Mouse (Mus musculus) frontal cortex, postnatal 10 days (tissue): Measurements from ENCODE around the gene 1700013H16Rik.
A peak's percentile ranks its signal among the peaks of the same experiment; 100 is the strongest.
"Not testable (repeated sequence)": the region's sequence is repeated elsewhere in the genome, so short reads cannot be mapped to it uniquely, and the experiment has no call there.

Source experiments
- DNase-seq, 2 experiments: peaks; one replicate each; pipeline ENCODE4 v3.0.0; 2022; ENCODE audit warnings: low spot score in 2 of 2, mixed read lengths in 1 of 2

1700013H16Rik gene

DNA sequence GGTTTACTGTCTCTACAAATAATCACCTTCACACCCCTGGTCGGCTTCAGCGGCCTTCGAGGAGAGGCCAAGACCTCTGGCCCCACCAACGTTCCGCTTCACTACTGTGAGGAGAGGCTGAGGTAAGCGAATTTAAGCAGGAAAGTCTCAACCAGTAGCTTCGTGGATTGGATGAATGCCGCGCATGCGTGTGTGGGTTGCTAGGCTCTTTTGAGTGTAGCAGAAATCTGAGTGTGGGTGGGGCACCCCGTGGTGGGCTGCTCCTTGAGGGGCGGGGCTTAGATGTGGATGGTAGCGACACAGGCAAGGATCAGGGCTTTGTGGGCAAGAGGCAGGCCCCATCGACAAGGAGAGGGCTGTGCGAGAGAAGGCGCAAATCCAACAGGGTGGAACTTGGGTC is at the start of gene 1700013H16Rik:
TSS of gene 1700013H16Rik (minus strand) at position 96 of the 400 bp plus-strand sequence.
- no peak for DNase-seq

- DNase-seq, result no peak
Observed at GRCm38 (mm10) chrX:53799074-53799473, 41.4 kb upstream of the 1700013H16Rik start.

GRCm38 (mm10) chrX:53797519-53797918 is 39.9 kb upstream of the 1700013H16Rik start, which contains the start of gene Xlr:
TSS of gene Xlr (minus strand) at chrX:53797706.
- not testable (repeated sequence) for DNase-seq

GRCm38 (mm10) chrX:53776276-53776675 is 18.6 kb upstream of the 1700013H16Rik start, which contains the start of gene Zfp36l3:
TSS of gene Zfp36l3 (minus strand) at chrX:53776394.
- no peak for DNase-seq

GRCm38 (mm10) chrX:53752851-53753250 is 4.8 kb downstream of the 1700013H16Rik start:
- no peak for DNase-seq

DNA sequence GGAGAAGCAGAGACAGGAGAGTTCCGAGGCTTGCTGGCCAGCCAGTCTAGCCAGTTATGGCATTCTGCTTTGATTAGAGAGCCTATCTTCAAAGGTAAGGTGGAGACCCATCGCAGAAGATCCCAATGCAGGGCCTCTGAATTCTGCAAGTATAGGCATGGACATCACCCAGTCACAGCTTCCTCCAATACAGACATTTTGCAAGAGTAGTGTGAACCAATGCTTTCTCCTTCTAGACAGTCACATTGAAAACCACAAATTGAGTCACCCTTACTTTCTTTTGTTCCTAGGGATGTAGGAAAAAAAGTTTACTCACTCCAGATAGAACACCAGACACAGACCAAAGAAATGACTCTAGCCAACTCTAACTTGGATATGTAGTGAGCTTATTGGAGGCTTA is 28.7 kb downstream of the 1700013H16Rik start:
- no peak for DNase-seq

DNA sequence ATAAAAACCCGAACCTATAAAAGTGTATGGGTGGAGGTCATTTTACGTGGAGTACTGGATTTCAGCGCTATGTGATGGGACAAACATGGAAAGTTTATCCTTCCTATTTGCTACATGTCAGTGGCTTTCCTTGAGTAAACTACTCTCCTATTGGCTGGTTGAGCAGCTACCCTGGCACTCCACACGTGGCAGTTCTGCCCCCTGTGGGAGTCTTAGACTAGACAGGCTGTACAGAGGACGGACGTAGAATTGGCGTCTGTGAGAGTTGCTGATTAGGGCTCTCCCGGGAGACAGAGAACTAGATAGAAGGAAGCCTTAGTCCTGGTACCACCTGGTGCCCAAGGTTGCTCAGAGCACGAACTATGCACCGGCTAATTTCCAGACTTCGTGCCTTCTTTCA is 33.0 kb downstream of the 1700013H16Rik start, which contains the start of gene 4930502E18Rik:
TSS of gene 4930502E18Rik (plus strand) at position 231 of the 400 bp plus-strand sequence.
- no peak for DNase-seq

- DNase-seq, result peak; percentile 14 to 34
Observed at GRCm38 (mm10) chrX:53716323-53717182, 41.1 kb downstream of the 1700013H16Rik start.

- DNase-seq, result no peak
Observed at GRCm38 (mm10) chrX:53715942-53716322, 41.7 kb downstream of the 1700013H16Rik start.

DNA sequence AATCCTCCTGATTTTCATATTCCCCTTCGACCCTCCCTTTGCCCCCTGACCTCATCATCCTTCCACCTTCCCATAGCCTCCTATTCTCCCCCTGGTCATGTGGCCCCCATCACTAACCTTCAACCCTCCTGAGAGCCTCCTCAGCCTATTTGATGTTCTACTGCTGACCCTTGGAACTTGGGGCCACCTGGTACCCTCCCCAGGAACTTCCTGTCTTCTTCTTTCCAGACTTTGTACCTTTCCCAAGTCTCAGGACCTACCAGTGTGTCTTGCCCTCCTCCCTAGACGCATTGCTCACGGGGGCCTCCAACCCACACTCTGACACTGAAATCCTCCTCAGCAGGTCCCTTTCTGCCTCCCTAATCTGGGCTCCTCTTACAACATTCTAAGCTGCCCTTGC is 55.0 kb downstream of the 1700013H16Rik start:
- DNase-seq, result no peak

- no peak for DNase-seq
Observed at GRCm38 (mm10) chrX:53699225-53699624, 58.4 kb downstream of the 1700013H16Rik start.

DNA sequence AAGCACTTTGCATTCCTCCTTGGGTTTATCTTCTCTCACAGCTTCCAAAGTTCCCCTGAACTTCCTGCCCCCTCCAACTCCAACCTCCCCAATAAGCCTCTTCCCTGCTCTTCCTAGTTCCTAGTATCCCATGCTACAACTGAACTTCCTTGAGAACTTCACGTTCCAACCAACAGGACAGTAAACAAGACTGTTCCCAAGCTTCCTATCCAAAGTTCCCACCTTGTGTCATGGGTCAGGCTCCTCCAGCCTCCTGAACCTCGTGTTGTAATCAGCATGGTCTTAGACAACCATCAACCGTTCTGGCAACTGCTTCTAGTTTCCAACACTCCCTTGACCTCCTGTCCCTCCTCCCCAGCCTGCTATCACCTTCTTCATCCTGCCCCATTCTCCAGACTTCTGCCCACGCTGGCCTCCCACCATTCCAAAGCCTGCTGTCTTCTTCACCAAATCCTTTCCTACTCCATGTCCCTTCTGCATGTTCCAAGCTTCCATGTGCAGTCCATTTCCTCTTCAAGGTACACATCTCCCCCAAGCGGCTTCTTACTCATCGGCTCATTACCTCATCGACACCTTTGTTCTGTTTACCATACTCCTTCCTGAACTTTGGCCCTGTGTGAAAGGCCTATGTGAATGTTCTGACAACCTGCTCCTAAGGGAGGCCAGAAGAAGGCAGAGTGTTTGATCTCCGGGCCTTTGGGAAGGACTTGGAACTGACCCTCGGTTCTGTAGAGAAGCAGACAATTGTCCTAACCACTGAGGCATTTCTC is 63.4 kb downstream of the 1700013H16Rik start:
- DNase-seq, result no peak

GRCm38 (mm10) chrX:53693141-53693540 is 64.5 kb downstream of the 1700013H16Rik start:
- DNase-seq, result no peak
